Mouse (Mus musculus): ENCODE measurements around the gene Shb. TPM values are rescaled to one million over a fixed set of nuclear protein-coding genes. Genes with fewer than 3 reads are reported as not detected.

Gene Shb
- polyA plus RNA-seq, 1 experiment from 2014 or later, result 2.5 TPM

DNA sequence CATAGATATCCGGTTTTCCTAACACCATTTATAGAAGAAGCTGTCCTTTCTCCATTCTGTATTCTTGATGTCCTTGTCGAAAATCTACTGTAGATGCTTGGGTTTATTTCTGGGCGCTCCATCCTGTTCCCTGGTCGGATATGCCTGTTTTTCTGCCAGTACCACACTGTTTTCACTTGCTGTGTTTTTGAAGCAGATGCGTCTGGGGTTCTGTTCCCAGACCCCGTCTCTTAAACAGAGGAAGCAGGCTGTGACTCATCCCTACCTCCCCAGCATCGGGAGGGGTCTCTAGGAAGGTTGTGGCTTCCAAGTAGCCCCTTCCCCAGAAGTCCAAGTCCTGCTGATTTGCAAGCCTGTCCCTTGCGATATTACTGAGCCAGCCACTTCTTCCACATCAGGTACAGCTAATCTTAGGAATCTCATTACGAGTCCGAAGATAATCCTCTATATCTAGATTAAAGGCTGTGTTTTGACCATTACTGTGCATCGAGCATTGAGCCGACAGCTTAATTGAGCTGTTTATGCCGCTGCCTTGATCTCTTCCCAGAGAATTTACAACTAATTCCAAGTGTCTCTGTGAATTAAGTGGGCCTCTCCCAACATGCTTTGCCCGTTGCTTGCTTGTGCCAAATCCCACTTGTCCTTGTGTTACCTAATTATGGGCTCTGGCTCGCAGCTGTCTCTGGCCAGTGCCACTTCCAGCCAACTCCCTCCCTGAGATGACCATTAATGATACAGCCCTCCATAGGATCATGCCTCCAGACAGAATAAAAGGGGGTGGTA lies 8.1 kb upstream of the Shb start:
- DNase-seq (no peak), ATAC-seq (no peak)
- no peak for TF ChIP-seq CTCF (IDR thresholded peaks at IDR 0.05; ENCODE audit: low read depth)
- no peak for TF ChIP-seq EP300 (IDR thresholded peaks at IDR 0.05; ENCODE audit: low read depth)
- Histone ChIP-seq H3K9me3 (ENCODE audit: low read length) (no peaks in the 10 kb centered on the region), H3K4me1 (ENCODE audit: insufficient read depth) (no peaks in the 10 kb centered on the region), H3K9ac (replicated peaks) (no peak overlapping the region), H3K36me3 (replicated peaks; ENCODE audit: insufficient read depth, low read length) (no peaks in the 10 kb centered on the region), H3K27me3 (ENCODE audit: insufficient read depth, low read length) (no peaks in the 10 kb centered on the region), H3K4me3 (ENCODE audit: low read depth, low read length) (no peak overlapping the region), H3K27ac (ENCODE audit: low read depth) (no peak overlapping the region), H3K4me2 (ENCODE audit: low read depth, low read length) (no peak overlapping the region)
- 76% methylated on average over 15 of the region's 15 CpGs for WGBS (ENCODE audit: insufficient replicate concordance)

DNA sequence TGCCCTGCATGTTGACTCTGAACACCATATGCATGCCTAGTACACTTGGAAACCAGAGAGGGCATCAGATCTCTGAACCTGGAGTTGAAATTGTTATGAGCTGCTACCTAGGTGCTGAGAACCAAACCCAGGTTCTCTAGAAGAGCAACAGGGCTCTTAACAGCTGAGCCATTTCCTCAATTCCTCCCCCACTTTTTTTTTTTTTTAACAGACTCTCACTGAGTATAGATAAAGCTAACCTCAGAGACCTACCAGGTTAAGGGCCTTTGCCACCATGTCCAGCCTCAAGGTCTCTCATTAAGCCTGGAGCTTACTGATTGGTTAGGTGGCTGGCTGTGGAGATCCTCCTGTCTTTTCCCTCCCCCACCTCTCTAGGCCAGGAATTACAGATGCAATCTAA lies 6.9 kb upstream of the Shb start:
- H3K27me3 ChIP-seq (ENCODE audit: insufficient read depth, low read length), result no peaks in the 10 kb centered on the region
- no peak for ATAC-seq

DNA sequence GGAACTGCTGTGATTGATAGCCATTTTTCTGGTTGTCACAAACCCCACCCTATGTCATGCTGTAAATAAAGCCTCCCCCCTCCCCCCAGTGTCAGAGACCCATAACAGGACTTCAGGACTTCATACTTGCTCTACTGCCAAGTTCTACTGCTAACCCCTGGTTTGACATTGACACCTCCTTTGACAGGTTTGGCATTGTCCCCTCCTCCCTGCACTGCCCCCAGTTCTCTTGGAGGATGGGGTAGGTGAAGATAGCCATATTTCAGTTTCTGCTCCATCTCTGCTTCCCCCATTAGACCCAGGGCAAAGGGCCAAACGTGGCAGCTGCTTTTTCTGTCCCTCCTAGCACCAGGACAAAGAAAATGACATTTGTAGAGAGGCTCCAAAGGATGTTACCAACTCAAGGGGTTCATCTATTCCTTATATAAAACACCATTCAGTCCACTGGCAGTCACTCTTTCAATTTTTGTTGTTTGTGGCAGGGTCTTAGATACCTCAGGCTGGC lies 1.2 kb upstream of the Shb start:
- 40% methylated on average over 1 of the region's 1 CpGs for WGBS (ENCODE audit: insufficient replicate concordance)
- no peak for ATAC-seq
- Histone ChIP-seq H3K36me3 (replicated peaks; ENCODE audit: insufficient read depth, low read length) (no peaks in the 10 kb centered on the region), H3K4me3 (ENCODE audit: low read depth, low read length) (no peak overlapping the region), H3K4me2 (ENCODE audit: low read depth, low read length) (no peak overlapping the region), H3K27ac (ENCODE audit: low read depth) (no peak overlapping the region), H3K4me1 (ENCODE audit: insufficient read depth) (peaks cover 32% of the 10 kb centered on the region), H3K27me3 (ENCODE audit: insufficient read depth, low read length) (peaks cover 15% of the 10 kb centered on the region), H3K9me3 (ENCODE audit: low read length) (no peaks in the 10 kb centered on the region), H3K9ac (replicated peaks) (no peak overlapping the region)
- no peak for DNase-seq
- no peak for TF ChIP-seq EP300 (IDR thresholded peaks at IDR 0.05; ENCODE audit: low read depth)
- TF ChIP-seq CTCF (IDR thresholded peaks at IDR 0.05; ENCODE audit: low read depth), result no peak

More for the DNA sequence above, 6.9 kb upstream of the Shb start:
- no peaks in the 10 kb centered on the region for H3K4me1 ChIP-seq (ENCODE audit: insufficient read depth)
- H3K36me3 ChIP-seq (replicated peaks; ENCODE audit: insufficient read depth, low read length), result no peaks in the 10 kb centered on the region
- no peak for TF ChIP-seq EP300 (IDR thresholded peaks at IDR 0.05; ENCODE audit: low read depth)
- no peak for TF ChIP-seq CTCF (IDR thresholded peaks at IDR 0.05; ENCODE audit: low read depth)
- no peak overlapping the region for H3K9ac ChIP-seq (replicated peaks)
- no peaks in the 10 kb centered on the region for H3K9me3 ChIP-seq (ENCODE audit: low read length)
- H3K4me3 ChIP-seq (ENCODE audit: low read depth, low read length), result no peak overlapping the region
- no peak for DNase-seq
- no peak overlapping the region for H3K4me2 ChIP-seq (ENCODE audit: low read depth, low read length)
- no peak overlapping the region for H3K27ac ChIP-seq (ENCODE audit: low read depth)

DNA sequence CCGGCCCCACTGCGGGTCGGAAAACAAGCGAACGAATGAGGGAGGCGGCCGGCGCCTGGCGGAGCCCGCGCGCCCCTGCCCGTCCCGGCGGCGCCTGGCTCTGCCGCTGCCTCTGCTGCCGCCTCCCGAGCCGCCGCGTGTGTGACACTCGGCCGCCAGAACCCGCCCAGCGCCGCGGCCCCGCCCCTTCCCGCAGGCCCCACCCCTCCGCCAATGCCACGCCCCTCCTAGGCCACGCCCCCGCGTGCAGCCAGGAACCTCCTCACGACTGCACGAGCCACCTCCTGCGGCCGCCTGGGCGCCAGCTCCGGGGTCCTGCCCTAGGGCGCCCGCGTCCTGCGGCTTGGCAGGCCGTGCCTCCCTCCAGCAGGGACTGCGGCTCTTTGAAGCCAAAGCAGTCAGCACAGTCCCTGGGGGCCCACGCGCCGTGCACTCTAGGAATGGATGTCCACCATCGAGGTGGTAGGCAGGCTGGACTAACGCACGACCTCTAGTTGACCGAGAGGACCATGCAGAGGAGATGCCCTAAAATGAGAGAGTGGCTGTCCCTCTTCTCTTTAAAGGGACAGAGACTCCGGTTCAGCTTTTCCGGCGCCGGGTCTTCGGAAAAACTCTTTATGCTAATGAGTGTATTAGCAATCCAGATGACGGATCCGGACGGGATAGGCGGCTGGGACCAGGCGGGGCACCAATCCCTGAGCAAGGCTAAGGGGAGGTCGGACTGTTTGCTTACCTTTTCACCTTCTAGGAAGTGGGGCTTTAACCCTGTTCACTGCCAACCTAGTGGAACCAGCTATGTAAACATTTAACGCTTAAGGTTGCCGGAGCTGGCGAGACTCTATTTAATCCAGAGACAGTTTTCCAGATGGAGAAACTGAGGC lies 1.4 kb downstream of the Shb start:
- Histone ChIP-seq H3K4me3 (ENCODE audit: low read depth, low read length) (peak overlapping the region; percentile 86), H3K4me2 (ENCODE audit: low read depth, low read length) (peak overlapping the region; percentile 99), H3K4me1 (ENCODE audit: insufficient read depth) (peaks cover 40% of the 10 kb centered on the region), H3K9me3 (ENCODE audit: low read length) (no peaks in the 10 kb centered on the region), H3K36me3 (replicated peaks; ENCODE audit: insufficient read depth, low read length) (no peaks in the 10 kb centered on the region), H3K9ac (replicated peaks) (peak overlapping the region; percentile 93), H3K27ac (ENCODE audit: low read depth) (peak overlapping the region; percentile 99), H3K27me3 (ENCODE audit: insufficient read depth, low read length) (peaks cover 22% of the 10 kb centered on the region)
- TF ChIP-seq EP300 (IDR thresholded peaks at IDR 0.05; ENCODE audit: low read depth) (peak; percentile 87), CTCF (IDR thresholded peaks at IDR 0.05; ENCODE audit: low read depth) (no peak; the same call in 1 of the 2 replicates)
- DNase-seq, result peak; percentile 99
- ATAC-seq, result peak; percentile 88
- WGBS (ENCODE audit: insufficient replicate concordance), result under 1% methylated on average over 61 of the region's 68 CpGs

DNA sequence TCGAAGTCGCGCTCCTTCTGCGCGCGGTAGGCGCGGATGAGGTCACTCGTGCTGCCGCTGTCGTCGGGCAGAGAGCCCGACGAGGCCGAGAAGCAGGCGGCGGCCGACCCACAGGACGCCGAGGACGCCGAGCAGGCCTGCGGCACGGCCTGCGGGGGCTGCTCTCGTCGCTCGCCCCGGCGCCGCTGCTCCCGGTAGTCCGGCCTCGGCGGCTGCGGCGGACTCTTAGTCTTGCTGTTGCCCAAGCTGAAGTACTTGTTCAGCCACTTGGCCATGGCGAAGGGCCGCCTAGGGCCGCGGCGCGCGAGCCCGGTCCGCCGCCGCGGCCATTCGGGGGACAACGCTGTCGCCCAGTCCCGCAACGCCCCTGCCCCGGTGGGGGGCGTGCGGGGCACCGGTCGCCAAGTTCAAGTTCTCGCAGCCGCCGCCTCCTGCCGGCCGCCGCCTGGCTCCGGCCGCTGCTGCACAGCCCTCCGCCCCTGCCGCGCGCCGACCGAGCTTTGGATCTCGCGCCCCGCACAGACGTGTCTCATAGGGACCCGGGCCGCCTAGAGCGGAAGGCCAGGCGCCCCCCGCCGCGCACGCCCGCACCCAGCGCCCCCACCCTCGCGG lies 2.2 kb downstream of the Shb start:
- Histone ChIP-seq H3K4me2 (ENCODE audit: low read depth, low read length) (peak overlapping the region; percentile 99), H3K27me3 (ENCODE audit: insufficient read depth, low read length) (peaks cover 22% of the 10 kb centered on the region), H3K9ac (replicated peaks) (peak overlapping the region; percentile 93), H3K9me3 (ENCODE audit: low read length) (no peaks in the 10 kb centered on the region), H3K27ac (ENCODE audit: low read depth) (peak overlapping the region; percentile 99), H3K4me3 (ENCODE audit: low read depth, low read length) (peak overlapping the region; percentile 86), H3K36me3 (replicated peaks; ENCODE audit: insufficient read depth, low read length) (no peaks in the 10 kb centered on the region), H3K4me1 (ENCODE audit: insufficient read depth) (peaks cover 43% of the 10 kb centered on the region)
- peak; percentile 58 for DNase-seq
- ATAC-seq, result peak; percentile 18
- WGBS (ENCODE audit: insufficient replicate concordance), result under 1% methylated on average over 67 of the region's 89 CpGs
- TF ChIP-seq EP300 (IDR thresholded peaks at IDR 0.05; ENCODE audit: low read depth) (no peak), CTCF (IDR thresholded peaks at IDR 0.05; ENCODE audit: low read depth) (no peak)

All from liver, postnatal 0 days (tissue).